Mouse (Mus musculus) gastrocnemius, postnatal 14 days (tissue): ENCODE data around the gene Hsp90ab1. TPM values are rescaled to one million over a fixed set of nuclear protein-coding genes. Genes with fewer than 3 reads are reported as not detected.

Experiments used
- DNase-seq: peaks from one replicate; pipeline ENCODE4 v3.0.0; 2021; ENCODE audit warnings: mixed read lengths
- intact Hi-C: fragments of 180-260 bp; cut with DNase I; formaldehyde crosslinking; loops from one replicate; pipeline ENCODE4 v1.15.1; 2025; ENCODE audit warnings: low total_unique reads
- long read RNA-seq, 2 experiments: library from polyadenylated mRNA; stranded (forward); transcript quantifications; one replicate each; pipeline ENCODE4 v2.0.0; 2021
- total RNA-seq, 2 experiments: library from RNA; stranded (reverse); gene quantifications; 2 replicates each; pipeline ENCODE4 v1.2.3; 2021

Hsp90ab1 gene
- 100 to 1,000 TPM; 735 to 778 TPM for total RNA-seq
- long read RNA-seq, experiment 1, transcript Hsp90ab1-201 (11 exons, 2,520 nt): major isoform, 594 of 695 reads
- long read RNA-seq, experiment 1, partial matches to known transcripts: 91 of 695 reads
- long read RNA-seq, experiment 1, other reads (novel, unspliced or antisense): 10 of 695 reads
- long read RNA-seq, experiment 2, transcript Hsp90ab1-201 (11 exons, 2,520 nt): major isoform, 778 of 873 reads
- long read RNA-seq, experiment 2, partial matches to known transcripts: 82 of 873 reads
- long read RNA-seq, experiment 2, other reads (novel, unspliced or antisense): 13 of 873 reads

- intact Hi-C loops: no loop called here
- DNase-seq: peak; percentile 99
Measured at GRCm38 (mm10) chr17:45573087-45573779, at the start of gene Hsp90ab1. TSS of gene Hsp90ab1 (minus strand) at chr17:45573271.

GRCm38 (mm10) chr17:45619386-45620256 lies 46.5 kb upstream of the Hsp90ab1 start:
- intact Hi-C loops: no loop called here
- DNase-seq: peak; percentile 42

GRCm38 (mm10) chr17:45618941-45619385 lies 45.9 kb upstream of the Hsp90ab1 start:
- DNase-seq: peak; percentile 52
- intact Hi-C loops: no loop called here

- no peak for DNase-seq
- intact Hi-C loops: no loop called here
Measured at GRCm38 (mm10) chr17:45617655-45618054, 44.6 kb upstream of the Hsp90ab1 start.

GRCm38 (mm10) chr17:45616679-45617078 lies 43.6 kb upstream of the Hsp90ab1 start:
- intact Hi-C loops: no loop called here
- no peak for DNase-seq

- intact Hi-C loops: no loop called here
- no peak for DNase-seq
Measured at GRCm38 (mm10) chr17:45616046-45616650, 43.1 kb upstream of the Hsp90ab1 start.

- DNase-seq: no peak
- intact Hi-C loops: no loop called here
Measured at GRCm38 (mm10) chr17:45612921-45613320, 39.9 kb upstream of the Hsp90ab1 start.

- DNase-seq: no peak
- intact Hi-C loops: no loop called here
Measured at GRCm38 (mm10) chr17:45612008-45612407, 38.9 kb upstream of the Hsp90ab1 start.

- intact Hi-C loops: no loop called here
- DNase-seq: no peak
Measured at GRCm38 (mm10) chr17:45610144-45610866, 37.2 kb upstream of the Hsp90ab1 start.

- DNase-seq: no peak
- intact Hi-C loops: no loop called here
Measured at GRCm38 (mm10) chr17:45608396-45608795, 35.3 kb upstream of the Hsp90ab1 start.

GRCm38 (mm10) chr17:45606992-45607879 lies 34.2 kb upstream of the Hsp90ab1 start:
- intact Hi-C loops: no loop called here
- no peak for DNase-seq

- intact Hi-C loops: no loop called here
- no peak for DNase-seq
Measured at GRCm38 (mm10) chr17:45602984-45603383, 29.9 kb upstream of the Hsp90ab1 start.

GRCm38 (mm10) chr17:45601877-45602304 lies 28.8 kb upstream of the Hsp90ab1 start, which contains the start of gene Mymx:
TSS of gene Mymx (minus strand) at chr17:45602102.
- no peak for DNase-seq
- intact Hi-C loops: no loop called here

- DNase-seq: no peak
- intact Hi-C loops: no loop called here
Measured at GRCm38 (mm10) chr17:45601325-45601724, 28.3 kb upstream of the Hsp90ab1 start.

GRCm38 (mm10) chr17:45600267-45600666 lies 27.2 kb upstream of the Hsp90ab1 start:
- intact Hi-C loops: no loop called here
- no peak for DNase-seq

GRCm38 (mm10) chr17:45599446-45600242 lies 26.6 kb upstream of the Hsp90ab1 start, which contains the start of gene Slc29a1:
TSS of gene Slc29a1 (minus strand) at chr17:45599606.
- intact Hi-C loops: no loop called here

GRCm38 (mm10) chr17:45598891-45599290 lies 25.8 kb upstream of the Hsp90ab1 start:
- intact Hi-C loops: no loop called here
- DNase-seq: no peak

More at GRCm38 (mm10) chr17:45599446-45600242, 26.6 kb upstream of the Hsp90ab1 start, which contains the start of gene Slc29a1:
- DNase-seq: peak; percentile 88
